Mouse (Mus musculus) spleen, adult 2 months (tissue): ENCODE measurements around the gene Adcyap1r1. TPM values are rescaled to one million over a fixed set of nuclear protein-coding genes. Genes with fewer than 3 reads are reported as not detected.

Experiments used
- DNase-seq, 2 experiments: peaks; one replicate each; pipeline versions ENCODE4 v3.0.0 to v3.0.0-alpha.2; 2012 to 2021; ENCODE audit warnings: low spot score in 2 of 2, low read depth in 1 of 2
- H3K27ac ChIP-seq: fragments of 200-500 bp; 2 replicates; pipeline ENCODE4 v1.5.1; 2012; ENCODE audit warnings: low read length, inconsistent platforms; ENCODE audit not compliant: insufficient read depth
- H3K27me3 ChIP-seq: fragments of 200-500 bp; 2 replicates; pipeline ENCODE4 v1.6.1; 2012; ENCODE audit warnings: mild to moderate bottlenecking, moderate library complexity, low read length, inconsistent platforms; ENCODE audit not compliant: control insufficient read depth, insufficient read depth
- H3K36me3 ChIP-seq: fragments of 200-500 bp; 2 replicates; pipeline ENCODE4 v1.6.1; 2012; ENCODE audit warnings: mild to moderate bottlenecking, low read length, inconsistent platforms; ENCODE audit not compliant: control insufficient read depth, insufficient read depth
- H3K4me1 ChIP-seq: fragments of 200-500 bp; 2 replicates; pipeline ENCODE4 v1.6.1; 2011; ENCODE audit warnings: inconsistent platforms; ENCODE audit not compliant: control insufficient read depth, insufficient read depth, insufficient read length
- H3K4me3 ChIP-seq: fragments of 200-500 bp; 2 replicates; pipeline ENCODE4 v1.5.1; 2011; ENCODE audit warnings: mild to moderate bottlenecking, inconsistent platforms; ENCODE audit not compliant: insufficient read depth, insufficient read length; ENCODE audit errors: extremely low read depth
- CTCF ChIP-seq: fragments of 200-500 bp; IDR thresholded peaks from 2 replicates; pipeline ENCODE4 v1.5.1; 2011; ENCODE audit warnings: mild to moderate bottlenecking, inconsistent platforms; ENCODE audit not compliant: insufficient read depth, insufficient read length, insufficient replicate concordance; ENCODE audit errors: extremely low read depth
- POLR2A ChIP-seq: fragments of 200-500 bp; IDR thresholded peaks from 2 replicates; pipeline ENCODE4 v1.6.1; 2011; ENCODE audit warnings: low read depth, low read length, inconsistent platforms
- WGBS: fragments of 180-500 bp; shearing (Covaris S2); methylation state at CpG from one replicate; pipeline ENCODE4 v1.1.7; 2018; 5-methylcytosine and 5-hydroxymethylcytosine counted together
- polyA plus RNA-seq: library from polyadenylated mRNA; depleted of rRNA; stranded (reverse); fragments of >200 nt; gene quantifications from 2 replicates; pipeline ENCODE4 v1.2.3, GENCODE M21; 2012

Adcyap1r1 gene
- polyA plus RNA-seq, 1 experiment, result 0.06 TPM

GRCm38 (mm10) chr6:55410977-55411376, 40.8 kb upstream of the Adcyap1r1 start:
- WGBS, result 82% methylated on average over 5 of the region's 5 CpGs
- H3K4me1 ChIP-seq, result no peaks in the 10 kb centered on the region

GRCm38 (mm10) chr6:55416202-55416601, 35.6 kb upstream of the Adcyap1r1 start:
- no peak overlapping the region for H3K4me3 ChIP-seq

More at GRCm38 (mm10) chr6:55410977-55411376, 40.8 kb upstream of the Adcyap1r1 start:
- H3K4me3 ChIP-seq, result no peak overlapping the region
- TF ChIP-seq CTCF (no peak), POLR2A (no peak)
- no peak overlapping the region for H3K27ac ChIP-seq
- no peaks in the 10 kb centered on the region for H3K36me3 ChIP-seq
- no peaks in the 10 kb centered on the region for H3K27me3 ChIP-seq
- no peak for DNase-seq

GRCm38 (mm10) chr6:55418746-55419410, 32.9 kb upstream of the Adcyap1r1 start:
- no peak overlapping the region for H3K27ac ChIP-seq
- no peaks in the 10 kb centered on the region for H3K36me3 ChIP-seq
- no peaks in the 10 kb centered on the region for H3K27me3 ChIP-seq
- TF ChIP-seq CTCF (no peak), POLR2A (no peak)
- H3K4me1 ChIP-seq, result no peaks in the 10 kb centered on the region
- 46% methylated on average over 2 of the region's 2 CpGs for WGBS
- H3K4me3 ChIP-seq, result no peak overlapping the region
- no peak for DNase-seq

More at GRCm38 (mm10) chr6:55416202-55416601, 35.6 kb upstream of the Adcyap1r1 start:
- no peak for DNase-seq
- no peaks in the 10 kb centered on the region for H3K36me3 ChIP-seq
- WGBS, result 83% methylated on average over 5 of the region's 5 CpGs
- no peaks in the 10 kb centered on the region for H3K27me3 ChIP-seq
- no peak overlapping the region for H3K27ac ChIP-seq
- H3K4me1 ChIP-seq, result no peaks in the 10 kb centered on the region
- TF ChIP-seq POLR2A (no peak), CTCF (no peak)

- TF ChIP-seq POLR2A (no peak), CTCF (no peak)
- Histone ChIP-seq H3K4me1 (no peaks in the 10 kb centered on the region), H3K36me3 (no peaks in the 10 kb centered on the region), H3K4me3 (no peak overlapping the region), H3K27ac (no peak overlapping the region), H3K27me3 (no peaks in the 10 kb centered on the region)
- DNase-seq, result no peak
- WGBS, result 68% methylated on average over 3 of the region's 3 CpGs
Observed at GRCm38 (mm10) chr6:55420411-55420810, 31.4 kb upstream of the Adcyap1r1 start.

GRCm38 (mm10) chr6:55420869-55421361, 30.9 kb upstream of the Adcyap1r1 start:
- TF ChIP-seq POLR2A (no peak), CTCF (no peak)
- DNase-seq, result no peak
- H3K4me3 ChIP-seq, result no peak overlapping the region
- H3K27ac ChIP-seq, result no peak overlapping the region
- H3K4me1 ChIP-seq, result no peaks in the 10 kb centered on the region
- H3K27me3 ChIP-seq, result no peaks in the 10 kb centered on the region
- WGBS, result 57% methylated on average over 1 of the region's 1 CpGs
- H3K36me3 ChIP-seq, result no peaks in the 10 kb centered on the region

- no peak for DNase-seq
- H3K36me3 ChIP-seq, result no peaks in the 10 kb centered on the region
- no peak for TF ChIP-seq CTCF
- TF ChIP-seq POLR2A, result no peak
Observed at GRCm38 (mm10) chr6:55432121-55432520, 19.7 kb upstream of the Adcyap1r1 start.

GRCm38 (mm10) chr6:55434360-55434759, 17.4 kb upstream of the Adcyap1r1 start:
- Histone ChIP-seq H3K4me1 (no peaks in the 10 kb centered on the region), H3K36me3 (no peaks in the 10 kb centered on the region), H3K27ac (no peak overlapping the region), H3K4me3 (no peak overlapping the region), H3K27me3 (no peaks in the 10 kb centered on the region)
- 86% methylated on average over 3 of the region's 3 CpGs for WGBS
- DNase-seq, result no peak
- TF ChIP-seq POLR2A (no peak), CTCF (no peak)

More at GRCm38 (mm10) chr6:55432121-55432520, 19.7 kb upstream of the Adcyap1r1 start:
- H3K27ac ChIP-seq, result no peak overlapping the region
- H3K27me3 ChIP-seq, result no peaks in the 10 kb centered on the region
- no peaks in the 10 kb centered on the region for H3K4me1 ChIP-seq
- no peak overlapping the region for H3K4me3 ChIP-seq
